7 mouse cellular contexts compared by ENCODE assay signal in genomic region chrX:8075104-8075503, GRCm38 (mm10). TPM values are rescaled to one million over a fixed set of nuclear protein-coding genes. Genes with fewer than 3 reads are reported as not detected.
DNase-seq lines count a peak whose midpoint lies in the region; ATAC-seq and TF ChIP-seq lines count a peak whose summit lies in the region.

No protein-coding gene starts in this region.

- H3K27me3 ChIP-seq in neural tube, embryonic 11.5 days (ENCODE audit: control insufficient read depth, insufficient read depth, low read length), result no peaks in the 10 kb centered on the region
- no peaks in the 10 kb centered on the region for H3K27me3 ChIP-seq in forebrain, embryonic 12.5 days
- no peaks in the 10 kb centered on the region for H3K27me3 ChIP-seq in liver, adult 2 months (ENCODE audit: control insufficient read depth, insufficient read depth, low read length)
- no peaks in the 10 kb centered on the region for H3K27me3 ChIP-seq in stomach, postnatal 0 days (ENCODE audit: control insufficient read depth, insufficient read depth, low read length)

- TF ChIP-seq CTCF in liver, adult 2 months (IDR thresholded peaks at IDR 0.05; ENCODE audit: low read depth, low read length), result no peak
- TF ChIP-seq CTCF in stomach, postnatal 0 days (IDR thresholded peaks at IDR 0.05; ENCODE audit: low read depth), result no peak

- H3K4me3 ChIP-seq in neural tube, embryonic 11.5 days (ENCODE audit: low read depth, low read length), result peak overlapping the region; percentile 30
- H3K4me3 ChIP-seq in forebrain, embryonic 12.5 days (replicated peaks), result peak overlapping the region; percentile 56
- H3K4me3 ChIP-seq in liver, adult 2 months (ENCODE audit: insufficient read depth, low read depth, low read length), result peak overlapping the region; percentile 51
- peak overlapping the region; percentile 53 for H3K4me3 ChIP-seq in stomach, postnatal 0 days (ENCODE audit: low read depth, low read length)

- H3K9me3 ChIP-seq in neural tube, embryonic 11.5 days (ENCODE audit: control insufficient read depth, low read length), result no peaks in the 10 kb centered on the region
- no peaks in the 10 kb centered on the region for H3K9me3 ChIP-seq in forebrain, embryonic 12.5 days
- no peaks in the 10 kb centered on the region for H3K9me3 ChIP-seq in stomach, postnatal 0 days (ENCODE audit: control insufficient read depth, low read length)

- peak; percentile 27; the same call in 1 of the 2 replicates for ATAC-seq in neural tube, embryonic 11.5 days (ENCODE audit: insufficient read depth, low FRiP score, low TSS enrichment)
- peak; percentile 55 for ATAC-seq in forebrain, embryonic 12.5 days (ENCODE audit: low FRiP score)
- no peak for ATAC-seq in stomach, postnatal 0 days (ENCODE audit: low FRiP score, low TSS enrichment)

- WGBS in neural tube, embryonic 11.5 days, result 23% methylated on average over 3 of the region's 3 CpGs
- WGBS in forebrain, embryonic 12.5 days, result 23% methylated on average over 3 of the region's 3 CpGs
- WGBS in liver, adult 2 months, result 20% methylated on average over 3 of the region's 3 CpGs
- 26% methylated on average over 3 of the region's 3 CpGs for WGBS in stomach, postnatal 0 days

- H3K79me2 ChIP-seq in liver, adult 2 months (ENCODE audit: control insufficient read depth, insufficient read depth, low read length), result peaks cover 3% of the 10 kb centered on the region; the same call in 1 of the 2 replicates

- peak overlapping the region; percentile 39; the same call in 1 of the 2 replicates for H3K27ac ChIP-seq in neural tube, embryonic 11.5 days (ENCODE audit: low read depth, low read length)
- peak overlapping the region; percentile 80 for H3K27ac ChIP-seq in forebrain, embryonic 12.5 days
- H3K27ac ChIP-seq in liver, adult 2 months (replicated peaks; ENCODE audit: insufficient read depth, low read depth, low read length), result peak overlapping the region; percentile 67
- 0 out of 2 replicates have a peak overlapping the region, but pooled peaks have one; percentile 46 for H3K27ac ChIP-seq in stomach, postnatal 0 days (replicated peaks)

- no peak for DNase-seq in neural tube, embryonic 11.5 days (ENCODE audit: low spot score)
- DNase-seq in neural tube, embryonic 10.5 days (ENCODE audit: extremely low spot score, low spot score), result no peak
- no peak for DNase-seq in liver, adult 2 months (ENCODE audit: extremely low read depth, low read depth, low spot score)
- no peak for DNase-seq in stomach, postnatal 0 days (ENCODE audit: low spot score)
- DNase-seq in cerebellum, adult 8-10 months, result no peak
- no peak for DNase-seq in thymus, postnatal 36 days

- peak overlapping the region; percentile 41 for H3K4me2 ChIP-seq in neural tube, embryonic 11.5 days (ENCODE audit: low read depth)
- peak overlapping the region; percentile 51 for H3K4me2 ChIP-seq in forebrain, embryonic 12.5 days
- peak overlapping the region; percentile 49 for H3K4me2 ChIP-seq in stomach, postnatal 0 days (replicated peaks; ENCODE audit: low read depth)

- no peaks in the 10 kb centered on the region; the same call in 1 of the 2 replicates for H3K36me3 ChIP-seq in neural tube, embryonic 11.5 days (ENCODE audit: control insufficient read depth, insufficient read depth, low read length)
- peaks cover 12% of the 10 kb centered on the region for H3K36me3 ChIP-seq in forebrain, embryonic 12.5 days (replicated peaks)
- no peaks in the 10 kb centered on the region; the same call in 1 of the 2 replicates for H3K36me3 ChIP-seq in liver, adult 2 months (ENCODE audit: control insufficient read depth, insufficient read depth, low read length)
- H3K36me3 ChIP-seq in stomach, postnatal 0 days (ENCODE audit: control insufficient read depth, insufficient read depth, low read length), result no peaks in the 10 kb centered on the region

- no peaks in the 10 kb centered on the region for H3K4me1 ChIP-seq in neural tube, embryonic 11.5 days (ENCODE audit: control insufficient read depth, insufficient read depth, low read length)
- peaks cover 6% of the 10 kb centered on the region; the same call in 1 of the 2 replicates for H3K4me1 ChIP-seq in forebrain, embryonic 12.5 days
- H3K4me1 ChIP-seq in liver, adult 2 months (ENCODE audit: control insufficient read depth, insufficient read depth, low read length), result peaks cover 3% of the 10 kb centered on the region
- no peaks in the 10 kb centered on the region for H3K4me1 ChIP-seq in stomach, postnatal 0 days (replicated peaks; ENCODE audit: control insufficient read depth, insufficient read depth)

- H3K9ac ChIP-seq in neural tube, embryonic 11.5 days (ENCODE audit: low read length), result peak overlapping the region; percentile 35; the same call in 1 of the 2 replicates
- no peak overlapping the region; the same call in 1 of the 2 replicates for H3K9ac ChIP-seq in forebrain, embryonic 12.5 days
- peak overlapping the region; percentile 65 for H3K9ac ChIP-seq in liver, adult 2 months (ENCODE audit: low read depth, low read length)
- H3K9ac ChIP-seq in stomach, postnatal 0 days (ENCODE audit: low read length), result peak overlapping the region; percentile 23; the same call in 1 of the 2 replicates

- TF ChIP-seq POLR2A in liver, adult 2 months (IDR thresholded peaks at IDR 0.05; ENCODE audit: extremely low read depth, insufficient read depth, low read length), result no peak

- no peak for TF ChIP-seq EP300 in stomach, postnatal 0 days (optimal IDR thresholded peaks at IDR 0.05)

RNA-seq across cellular contexts. Expression of gene Suv39h1, which starts 0.5 kb away (rescaled TPM):
- polyA plus RNA-seq in neural tube, embryonic 11.5 days (2014; fragmentation: Nextera tagmentation; extraction: Ambion mirVana), result 82.5 and 84.8 TPM in 2 replicates
- polyA plus RNA-seq in forebrain, embryonic 12.5 days (2016; fragmentation: Nextera tagmentation; extraction: Ambion mirVana), result 83.3 and 87.9 TPM in 2 replicates
- total RNA-seq in liver, adult 2 months (2014; rRNA removed), result 3.5 and 4.6 TPM in 2 replicates
- polyA plus RNA-seq in liver, adult 2 months (2012; rRNA removed), result 4.3 and 4.4 TPM in 2 replicates
- polyA plus RNA-seq in stomach, postnatal 0 days (2015; fragmentation: Nextera tagmentation; extraction: Ambion mirVana), result 10.8 and 12.3 TPM in 2 replicates

RNA-seq across cellular contexts. Expression of gene Was, which starts 15.2 kb away (rescaled TPM):
- 0.19 and 0.32 TPM in 2 replicates for polyA plus RNA-seq in neural tube, embryonic 11.5 days (2014; fragmentation: Nextera tagmentation; extraction: Ambion mirVana)
- 0.09 and 0.17 TPM in 2 replicates for polyA plus RNA-seq in forebrain, embryonic 12.5 days (2016; fragmentation: Nextera tagmentation; extraction: Ambion mirVana)
- 1.6 and 2.2 TPM in 2 replicates for total RNA-seq in liver, adult 2 months (2014; rRNA removed)
- 0.83 and 1.7 TPM in 2 replicates for polyA plus RNA-seq in liver, adult 2 months (2012; rRNA removed)
- polyA plus RNA-seq in stomach, postnatal 0 days (2015; fragmentation: Nextera tagmentation; extraction: Ambion mirVana), result 0.39 and 0.42 TPM in 2 replicates

RNA-seq across cellular contexts. Expression of gene Glod5, which starts 56.8 kb away (rescaled TPM):
- polyA plus RNA-seq in neural tube, embryonic 11.5 days (2014; fragmentation: Nextera tagmentation; extraction: Ambion mirVana), result not detected in 2 replicates
- polyA plus RNA-seq in forebrain, embryonic 12.5 days (2016; fragmentation: Nextera tagmentation; extraction: Ambion mirVana), result 0.31 and 0.42 TPM in 2 replicates
- not detected in 2 replicates for total RNA-seq in liver, adult 2 months (2014; rRNA removed)
- not detected in 2 replicates for polyA plus RNA-seq in liver, adult 2 months (2012; rRNA removed)
- 6.0 and 7.5 TPM in 2 replicates for polyA plus RNA-seq in stomach, postnatal 0 days (2015; fragmentation: Nextera tagmentation; extraction: Ambion mirVana)

RNA-seq across cellular contexts. Expression of gene Wdr13, which starts 57.6 kb away (rescaled TPM):
- polyA plus RNA-seq in neural tube, embryonic 11.5 days (2014; fragmentation: Nextera tagmentation; extraction: Ambion mirVana), result 25.6 and 27.3 TPM in 2 replicates
- polyA plus RNA-seq in forebrain, embryonic 12.5 days (2016; fragmentation: Nextera tagmentation; extraction: Ambion mirVana), result 38.6 and 39.1 TPM in 2 replicates
- total RNA-seq in liver, adult 2 months (2014; rRNA removed), result 16.7 and 18.5 TPM in 2 replicates
- 44.1 and 49.8 TPM in 2 replicates for polyA plus RNA-seq in liver, adult 2 months (2012; rRNA removed)
- 15.6 and 16.7 TPM in 2 replicates for polyA plus RNA-seq in stomach, postnatal 0 days (2015; fragmentation: Nextera tagmentation; extraction: Ambion mirVana)
